Mouse (Mus musculus): ENCODE measurements around the gene Zfp800. TPM values are rescaled to one million over a fixed set of nuclear protein-coding genes. Genes with fewer than 3 reads are reported as not detected.

The Zfp800 gene
- polyA plus RNA-seq, 1 experiment from 2014 or later, result 21.2 TPM

- Histone ChIP-seq H3K9ac (replicated peaks; ENCODE audit: low read depth) (peak overlapping the region; percentile 56), H3K27me3 (replicated peaks; ENCODE audit: insufficient read depth, low read length) (no peaks in the 10 kb centered on the region), H3K4me2 (replicated peaks; ENCODE audit: low read depth, low read length) (peak overlapping the region; percentile 92), H3K4me1 (ENCODE audit: insufficient read depth, low read depth, low read length) (peaks cover 4% of the 10 kb centered on the region; the same call in 1 of the 2 replicates), H3K27ac (ENCODE audit: low read length) (peak overlapping the region; percentile 92), H3K9me3 (ENCODE audit: low read length) (no peaks in the 10 kb centered on the region), H3K4me3 (ENCODE audit: low read depth, low read length) (peak overlapping the region; percentile 93), H3K36me3 (ENCODE audit: insufficient read depth, low read length) (no peaks in the 10 kb centered on the region)
- WGBS, result under 1% methylated on average over 71 of the region's 131 CpGs
- ATAC-seq (peak; percentile 97), DNase-seq (ENCODE audit: low spot score) (peak; percentile 97)
- TF ChIP-seq CTCF (IDR thresholded peaks at IDR 0.05) (no peak), EP300 (IDR thresholded peaks at IDR 0.05) (no peak)
Observed at GRCm38 (mm10) chr6:28261307-28262197, 136.3 kb downstream of the Zfp800 start.

DNA sequence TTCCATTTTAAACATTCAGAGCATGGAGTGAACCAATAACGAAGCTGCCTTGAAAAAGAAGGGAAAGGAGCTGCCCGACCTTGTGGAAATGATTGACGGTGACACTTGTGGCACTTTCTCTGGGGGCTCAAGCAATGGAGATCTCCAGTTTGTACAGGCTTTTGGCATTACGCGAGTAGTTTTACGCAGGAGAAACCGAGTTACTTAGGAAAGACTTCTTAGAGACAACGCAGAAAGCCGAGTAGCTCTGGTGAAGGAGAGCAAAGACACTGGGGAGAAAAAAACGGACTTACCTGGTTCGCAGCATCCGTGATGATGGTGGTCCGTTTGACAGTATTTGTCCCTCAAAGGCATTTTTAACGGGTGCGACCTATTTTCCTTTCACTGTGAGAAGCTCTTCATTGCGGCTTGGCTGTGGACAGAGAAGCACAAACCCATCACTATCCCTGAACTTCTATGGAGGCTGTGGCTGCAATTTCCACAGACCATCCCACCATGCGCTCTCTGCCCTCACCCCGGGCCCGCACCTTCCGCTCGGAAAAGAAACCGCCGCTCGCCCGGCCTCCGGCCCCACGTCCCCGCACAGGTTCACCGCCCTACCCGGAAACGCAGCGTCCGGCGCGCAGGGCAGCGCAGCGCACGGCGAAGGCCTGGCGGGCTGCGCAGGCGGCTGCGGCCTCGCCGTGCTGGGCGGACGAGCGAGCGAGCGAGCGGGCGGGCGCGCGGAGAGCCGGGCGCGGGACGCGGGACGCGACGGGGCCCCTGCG, 137.2 kb downstream of the Zfp800 start:
- H3K9ac ChIP-seq (replicated peaks; ENCODE audit: low read depth), result peak overlapping the region; percentile 56
- TF ChIP-seq CTCF (IDR thresholded peaks at IDR 0.05), result no peak
- no peak for TF ChIP-seq EP300 (IDR thresholded peaks at IDR 0.05)
- H3K9me3 ChIP-seq (ENCODE audit: low read length), result no peaks in the 10 kb centered on the region
- H3K27me3 ChIP-seq (replicated peaks; ENCODE audit: insufficient read depth, low read length), result no peaks in the 10 kb centered on the region
- peak; percentile 29 for DNase-seq (ENCODE audit: low spot score)
- WGBS, result 3% methylated on average over 58 of the region's 64 CpGs
- H3K4me3 ChIP-seq (ENCODE audit: low read depth, low read length), result peak overlapping the region; percentile 93
- peaks cover 4% of the 10 kb centered on the region; the same call in 1 of the 2 replicates for H3K4me1 ChIP-seq (ENCODE audit: insufficient read depth, low read depth, low read length)
- no peaks in the 10 kb centered on the region for H3K36me3 ChIP-seq (ENCODE audit: insufficient read depth, low read length)
- peak overlapping the region; percentile 92 for H3K4me2 ChIP-seq (replicated peaks; ENCODE audit: low read depth, low read length)
- H3K27ac ChIP-seq (ENCODE audit: low read length), result peak overlapping the region; percentile 92; the same call in 1 of the 2 replicates
- ATAC-seq, result peak; percentile 40

- TF ChIP-seq EP300 (IDR thresholded peaks at IDR 0.05) (no peak), CTCF (IDR thresholded peaks at IDR 0.05) (no peak)
- Histone ChIP-seq H3K27me3 (replicated peaks; ENCODE audit: insufficient read depth, low read length) (no peaks in the 10 kb centered on the region), H3K36me3 (ENCODE audit: insufficient read depth, low read length) (no peaks in the 10 kb centered on the region), H3K27ac (ENCODE audit: low read length) (no peak overlapping the region), H3K4me3 (ENCODE audit: low read depth, low read length) (no peak overlapping the region), H3K4me2 (replicated peaks; ENCODE audit: low read depth, low read length) (no peak overlapping the region), H3K9ac (replicated peaks; ENCODE audit: low read depth) (no peak overlapping the region), H3K9me3 (ENCODE audit: low read length) (no peaks in the 10 kb centered on the region), H3K4me1 (ENCODE audit: insufficient read depth, low read depth, low read length) (peaks cover 4% of the 10 kb centered on the region; the same call in 1 of the 2 replicates)
- ATAC-seq (no peak), DNase-seq (ENCODE audit: low spot score) (no peak)
- 93% methylated on average over 5 of the region's 5 CpGs for WGBS
Observed at GRCm38 (mm10) chr6:28259750-28260149, 138.1 kb downstream of the Zfp800 start.

- Histone ChIP-seq H3K36me3 (ENCODE audit: insufficient read depth, low read length) (no peaks in the 10 kb centered on the region), H3K4me1 (ENCODE audit: insufficient read depth, low read depth, low read length) (peaks cover 4% of the 10 kb centered on the region; the same call in 1 of the 2 replicates), H3K27ac (ENCODE audit: low read length) (no peak overlapping the region), H3K27me3 (replicated peaks; ENCODE audit: insufficient read depth, low read length) (no peaks in the 10 kb centered on the region), H3K9ac (replicated peaks; ENCODE audit: low read depth) (no peak overlapping the region), H3K9me3 (ENCODE audit: low read length) (no peaks in the 10 kb centered on the region), H3K4me3 (ENCODE audit: low read depth, low read length) (no peak overlapping the region), H3K4me2 (replicated peaks; ENCODE audit: low read depth, low read length) (no peak overlapping the region)
- 57% methylated on average over 1 of the region's 1 CpGs for WGBS
- no peak for DNase-seq (ENCODE audit: low spot score)
- ATAC-seq, result no peak
- TF ChIP-seq CTCF (IDR thresholded peaks at IDR 0.05) (no peak), EP300 (IDR thresholded peaks at IDR 0.05) (no peak)
Observed at GRCm38 (mm10) chr6:28258440-28258839, 139.4 kb downstream of the Zfp800 start.

DNA sequence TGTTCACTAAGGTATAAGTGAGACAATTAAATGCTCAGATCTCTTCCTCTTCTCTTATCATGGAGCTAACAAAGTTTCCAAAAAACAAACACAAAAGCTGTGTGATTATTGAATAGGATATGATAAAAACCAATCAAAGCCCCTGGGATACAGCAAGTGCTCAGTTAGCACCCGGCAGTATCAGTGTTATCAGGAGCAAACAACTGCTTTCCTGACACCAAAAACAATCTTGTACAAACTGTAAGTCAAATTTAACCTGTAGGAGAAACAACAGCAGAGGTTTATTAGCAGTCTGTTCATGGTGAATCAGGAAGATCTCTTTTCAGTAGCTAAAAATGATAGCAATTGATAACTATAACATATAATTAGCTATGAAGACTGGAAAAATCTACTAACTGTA, 140.0 kb downstream of the Zfp800 start:
- TF ChIP-seq EP300 (IDR thresholded peaks at IDR 0.05) (no peak), CTCF (IDR thresholded peaks at IDR 0.05) (no peak)
- 63% methylated on average over 1 of the region's 1 CpGs for WGBS

DNA sequence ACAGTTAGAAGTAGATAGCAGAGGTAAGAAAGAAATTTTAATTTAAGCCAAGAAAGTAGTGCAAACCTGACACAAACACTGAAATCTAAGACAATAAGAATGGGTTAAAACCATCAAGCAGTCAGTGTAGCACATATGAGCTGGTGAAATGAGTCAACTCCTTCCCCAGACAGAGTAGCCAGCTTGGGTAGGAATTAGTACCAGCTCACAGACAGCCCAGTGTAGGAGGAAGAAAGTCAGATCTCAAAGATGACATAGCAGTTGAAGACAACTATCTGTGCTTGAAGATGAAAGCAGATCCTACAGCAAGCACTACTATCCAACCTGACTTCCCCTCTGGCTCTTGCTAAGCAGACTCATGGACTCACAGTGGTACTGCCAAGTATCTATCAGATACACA, 145.0 kb downstream of the Zfp800 start:
- H3K36me3 ChIP-seq (ENCODE audit: insufficient read depth, low read length), result no peaks in the 10 kb centered on the region; the same call in 1 of the 2 replicates
- H3K27me3 ChIP-seq (replicated peaks; ENCODE audit: insufficient read depth, low read length), result no peaks in the 10 kb centered on the region
- H3K4me2 ChIP-seq (replicated peaks; ENCODE audit: low read depth, low read length), result no peak overlapping the region
- DNase-seq (ENCODE audit: low spot score) (no peak), ATAC-seq (no peak)
- no peak overlapping the region for H3K4me3 ChIP-seq (ENCODE audit: low read depth, low read length)
- H3K9ac ChIP-seq (replicated peaks; ENCODE audit: low read depth), result no peak overlapping the region
- no peak overlapping the region for H3K27ac ChIP-seq (ENCODE audit: low read length)
- TF ChIP-seq CTCF (IDR thresholded peaks at IDR 0.05) (no peak), EP300 (IDR thresholded peaks at IDR 0.05) (no peak)
- H3K4me1 ChIP-seq (ENCODE audit: insufficient read depth, low read depth, low read length), result no peaks in the 10 kb centered on the region
- H3K9me3 ChIP-seq (ENCODE audit: low read length), result no peaks in the 10 kb centered on the region

More for the DNA sequence above, 140.0 kb downstream of the Zfp800 start:
- Histone ChIP-seq H3K27ac (ENCODE audit: low read length) (no peak overlapping the region), H3K36me3 (ENCODE audit: insufficient read depth, low read length) (no peaks in the 10 kb centered on the region), H3K9ac (replicated peaks; ENCODE audit: low read depth) (no peak overlapping the region), H3K4me2 (replicated peaks; ENCODE audit: low read depth, low read length) (no peak overlapping the region), H3K27me3 (replicated peaks; ENCODE audit: insufficient read depth, low read length) (no peaks in the 10 kb centered on the region), H3K9me3 (ENCODE audit: low read length) (no peaks in the 10 kb centered on the region), H3K4me1 (ENCODE audit: insufficient read depth, low read depth, low read length) (peaks cover 4% of the 10 kb centered on the region; the same call in 1 of the 2 replicates), H3K4me3 (ENCODE audit: low read depth, low read length) (no peak overlapping the region)
- DNase-seq (ENCODE audit: low spot score), result no peak
- ATAC-seq, result no peak

All from lung, postnatal 0 days (tissue).